Mouse (Mus musculus): ENCODE results near the gene Cnnm2.

The Cnnm2 gene

DNA sequence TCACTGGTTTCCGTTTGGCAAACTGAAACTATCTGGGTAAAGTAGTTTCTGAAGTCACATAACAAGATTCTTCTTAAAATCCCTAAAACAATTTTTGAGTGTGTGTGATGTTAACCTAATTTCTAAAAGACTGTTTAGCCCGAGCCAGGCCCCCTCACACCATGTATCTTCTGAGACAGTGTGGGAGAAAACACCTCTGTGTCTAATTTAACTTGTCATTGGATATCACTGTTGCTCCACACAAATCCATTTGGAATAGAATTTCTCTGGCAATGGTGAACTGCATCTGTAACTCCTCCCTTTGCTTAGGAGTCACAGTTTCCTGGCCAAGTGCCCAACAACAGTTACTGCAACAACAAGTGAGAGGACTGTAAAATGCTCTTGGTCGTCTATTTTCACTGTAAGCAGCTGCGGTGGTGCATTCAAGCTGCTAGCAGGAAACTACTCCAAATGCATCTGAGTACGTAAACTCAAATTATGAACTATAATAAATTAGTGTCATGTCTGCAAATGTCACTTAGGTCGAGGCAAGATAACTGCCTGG is 167.7 kb downstream of the Cnnm2 start:
- peak; percentile 31 for DNase-seq (ENCODE audit: low spot score)

Data from testis, postnatal 14 days (tissue).